ENCODE assay signal across 15 mouse cellular contexts in genomic region chr1:182852158-182852557, GRCm38 (mm10).
DNase-seq lines count a peak whose midpoint lies in the region; ATAC-seq and TF ChIP-seq lines count a peak whose summit lies in the region.
"Had no signal": no experiment of that assay in that cellular context is flagged by ENCODE, and none has a peak within 500 bp of the region (broad histone marks: within the 10 kb centered on the region; RNA-seq: fewer than 3 reads in every experiment).

No protein-coding gene starts in this region.

- TF ChIP-seq CTCF in lung, postnatal 0 days (IDR thresholded peaks at IDR 0.05), result peak; percentile 49; the same call in 1 of the 2 replicates
- TF ChIP-seq CTCF in liver, postnatal 0 days (IDR thresholded peaks at IDR 0.05; ENCODE audit: low read depth), result peak; percentile 37

- peak overlapping the region; percentile 40; the same call in 1 of the 2 replicates for H3K27ac ChIP-seq in hindbrain, embryonic 13.5 days
- no peak overlapping the region for H3K27ac ChIP-seq in hindbrain, embryonic 11.5 days (ENCODE audit: low read depth, low read length)
- H3K27ac ChIP-seq in lung, postnatal 0 days (ENCODE audit: low read length), result no peak overlapping the region
- no peak overlapping the region for H3K27ac ChIP-seq in liver, postnatal 0 days (ENCODE audit: low read depth)
- H3K27ac ChIP-seq: embryonic facial prominence, embryonic 12.5 days; heart, embryonic 13.5 days; limb, embryonic 12.5 days had no signal

- H3K4me1 ChIP-seq in hindbrain, embryonic 13.5 days (replicated peaks), result peaks cover 49% of the 10 kb centered on the region
- H3K4me1 ChIP-seq in hindbrain, embryonic 11.5 days (replicated peaks; ENCODE audit: control insufficient read depth, insufficient read depth, low read length), result no peaks in the 10 kb centered on the region
- H3K4me1 ChIP-seq in lung, postnatal 0 days (ENCODE audit: insufficient read depth, low read depth, low read length), result no peaks in the 10 kb centered on the region
- H3K4me1 ChIP-seq in liver, postnatal 0 days (ENCODE audit: insufficient read depth), result no peaks in the 10 kb centered on the region

- no peak for TF ChIP-seq EP300 in lung, postnatal 0 days (IDR thresholded peaks at IDR 0.05)
- TF ChIP-seq EP300 in liver, postnatal 0 days (IDR thresholded peaks at IDR 0.05; ENCODE audit: low read depth), result no peak

- no peak for ATAC-seq in hindbrain, embryonic 13.5 days (ENCODE audit: low FRiP score)
- ATAC-seq in hindbrain, embryonic 11.5 days (ENCODE audit: low FRiP score), result no peak
- no peak for ATAC-seq in lung, postnatal 0 days
- ATAC-seq in liver, postnatal 0 days, result no peak

- no peaks in the 10 kb centered on the region for H3K9me3 ChIP-seq in hindbrain, embryonic 13.5 days
- no peaks in the 10 kb centered on the region for H3K9me3 ChIP-seq in hindbrain, embryonic 11.5 days (ENCODE audit: control insufficient read depth, low read length)
- H3K9me3 ChIP-seq in lung, postnatal 0 days (ENCODE audit: low read length), result no peaks in the 10 kb centered on the region
- no peaks in the 10 kb centered on the region for H3K9me3 ChIP-seq in liver, postnatal 0 days (ENCODE audit: low read length)
- H3K9me3 ChIP-seq: embryonic facial prominence, embryonic 12.5 days; heart, embryonic 13.5 days; limb, embryonic 12.5 days had no signal

- H3K9ac ChIP-seq in hindbrain, embryonic 13.5 days, result no peak overlapping the region
- no peak overlapping the region for H3K9ac ChIP-seq in hindbrain, embryonic 11.5 days (ENCODE audit: low read depth, low read length)
- H3K9ac ChIP-seq in lung, postnatal 0 days (replicated peaks; ENCODE audit: low read depth), result no peak overlapping the region
- H3K9ac ChIP-seq in liver, postnatal 0 days (replicated peaks), result no peak overlapping the region
- H3K9ac ChIP-seq: embryonic facial prominence, embryonic 12.5 days; heart, embryonic 13.5 days; limb, embryonic 12.5 days had no signal

- no peaks in the 10 kb centered on the region for H3K27me3 ChIP-seq in hindbrain, embryonic 13.5 days
- no peaks in the 10 kb centered on the region for H3K27me3 ChIP-seq in hindbrain, embryonic 11.5 days (ENCODE audit: control insufficient read depth, insufficient read depth, low read length)
- no peaks in the 10 kb centered on the region for H3K27me3 ChIP-seq in lung, postnatal 0 days (replicated peaks; ENCODE audit: insufficient read depth, low read length)
- H3K27me3 ChIP-seq in liver, postnatal 0 days (ENCODE audit: insufficient read depth, low read length), result no peaks in the 10 kb centered on the region
- H3K27me3 ChIP-seq: embryonic facial prominence, embryonic 12.5 days; limb, embryonic 12.5 days had no signal

- WGBS in hindbrain, embryonic 13.5 days, result 42% methylated on average over 6 of the region's 6 CpGs
- WGBS in hindbrain, embryonic 11.5 days, result 55% methylated on average over 6 of the region's 6 CpGs
- WGBS in lung, postnatal 0 days, result 55% methylated on average over 6 of the region's 6 CpGs
- WGBS in liver, postnatal 0 days (ENCODE audit: insufficient replicate concordance), result 50% methylated on average over 6 of the region's 6 CpGs

- H3K4me3 ChIP-seq in hindbrain, embryonic 13.5 days, result no peak overlapping the region
- no peak overlapping the region for H3K4me3 ChIP-seq in hindbrain, embryonic 11.5 days (ENCODE audit: low read depth, low read length)
- H3K4me3 ChIP-seq in lung, postnatal 0 days (ENCODE audit: low read depth, low read length), result no peak overlapping the region
- H3K4me3 ChIP-seq in liver, postnatal 0 days (ENCODE audit: low read depth, low read length), result no peak overlapping the region
- H3K4me3 ChIP-seq: embryonic facial prominence, embryonic 12.5 days; heart, embryonic 13.5 days; limb, embryonic 12.5 days had no signal

- no peaks in the 10 kb centered on the region for H3K36me3 ChIP-seq in hindbrain, embryonic 13.5 days
- H3K36me3 ChIP-seq in hindbrain, embryonic 11.5 days (ENCODE audit: control insufficient read depth, insufficient read depth, low read length), result no peaks in the 10 kb centered on the region
- no peaks in the 10 kb centered on the region for H3K36me3 ChIP-seq in lung, postnatal 0 days (ENCODE audit: insufficient read depth, low read length)
- H3K36me3 ChIP-seq in liver, postnatal 0 days (replicated peaks; ENCODE audit: insufficient read depth, low read length), result no peaks in the 10 kb centered on the region
- H3K36me3 ChIP-seq: embryonic facial prominence, embryonic 12.5 days; heart, embryonic 13.5 days; limb, embryonic 12.5 days had no signal

- H3K4me2 ChIP-seq in hindbrain, embryonic 13.5 days, result no peak overlapping the region
- no peak overlapping the region for H3K4me2 ChIP-seq in hindbrain, embryonic 11.5 days (replicated peaks; ENCODE audit: low read depth, low read length)
- H3K4me2 ChIP-seq in lung, postnatal 0 days (replicated peaks; ENCODE audit: low read depth, low read length), result no peak overlapping the region
- H3K4me2 ChIP-seq in liver, postnatal 0 days (ENCODE audit: low read depth, low read length), result no peak overlapping the region
- H3K4me2 ChIP-seq: embryonic facial prominence, embryonic 12.5 days; heart, embryonic 13.5 days; limb, embryonic 12.5 days had no signal

- DNase-seq in hindbrain, embryonic 11.5 days (ENCODE audit: low spot score), result no peak
- DNase-seq in lung, postnatal 0 days (ENCODE audit: low spot score), result peak; percentile 26
- DNase-seq in lung, postnatal 14 days, result no peak
- peak; percentile 45 for DNase-seq in ES-CJ7 (ENCODE audit: low read depth, low spot score)
- DNase-seq in liver, postnatal 0 days, result no peak
- DNase-seq in cerebellum, adult 11 months, result no peak
- no peak for DNase-seq in cerebellum, adult 8-10 months
- DNase-seq: cerebellum, adult 9-10 months; gastrocnemius, postnatal 36 days; kidney, postnatal 10 days; midbrain, embryonic 14.5 days had no signal

Comparison
In these comparisons a context has a peak if more than half of its experiments do, and no peak if none do; other contexts are left out.
1. DNase-seq: peak in lung, postnatal 0 days (single experiment) and ES-CJ7 (single experiment); none in hindbrain, embryonic 11.5 days (single experiment), lung, postnatal 14 days (single experiment), liver, postnatal 0 days (single experiment), cerebellum, adult 11 months (single experiment) and cerebellum, adult 8-10 months (single experiment).